Mouse (Mus musculus) forebrain, embryonic 14.5 days (tissue): ENCODE measurements around the gene Slc7a4. TPM values are rescaled to one million over a fixed set of nuclear protein-coding genes. Genes with fewer than 3 reads are reported as not detected.

Source experiments
- ATAC-seq: fragments of 200-750 bp; cut with Nextera tagmentation; 2 replicates; pipeline ENCODE4 v1.8.0; 2017; ENCODE audit warnings: mild to moderate bottlenecking, moderate library complexity
- DNase-seq: peaks from one replicate; pipeline ENCODE4 v3.0.0-alpha.2; 2015; ENCODE audit warnings: low spot score
- H3K27ac ChIP-seq: fragments of 300-500 bp; sonication (generic); 2 replicates; pipeline ENCODE4 v1.5.1; 2014; ENCODE audit warnings: low read depth, mild to moderate bottlenecking, control low read depth, low read length, moderate library complexity
- H3K27me3 ChIP-seq: fragments of 300-500 bp; sonication (generic); replicated peaks from 2 replicates; pipeline ENCODE4 v1.6.1; 2014; ENCODE audit warnings: low read length, control low read depth, mixed read lengths; ENCODE audit not compliant: control insufficient read depth, insufficient read depth
- H3K36me3 ChIP-seq: fragments of 300-500 bp; sonication (generic); 2 replicates; pipeline ENCODE4 v1.6.1; 2014; ENCODE audit warnings: low read length, control low read depth; ENCODE audit not compliant: control insufficient read depth, insufficient read depth
- H3K4me1 ChIP-seq: fragments of 300-500 bp; sonication (generic); 2 replicates; pipeline ENCODE4 v1.6.1; 2014; ENCODE audit warnings: antibody characterized with exemption, low read length, control low read depth; ENCODE audit not compliant: control insufficient read depth, insufficient read depth
- H3K4me2 ChIP-seq: fragments of 300-500 bp; sonication (generic); 2 replicates; pipeline ENCODE4 v1.6.1; 2014; ENCODE audit warnings: mild to moderate bottlenecking, control low read depth, low read length
- H3K4me3 ChIP-seq: fragments of 300-500 bp; sonication (generic); 2 replicates; pipeline ENCODE4 v1.5.1; 2014; ENCODE audit warnings: low read depth, low read length, control low read depth
- H3K9ac ChIP-seq: fragments of 300-500 bp; sonication (generic); 2 replicates; pipeline ENCODE4 v1.6.1; 2014; ENCODE audit warnings: mild to moderate bottlenecking, low read length, control low read depth, moderate library complexity
- H3K9me3 ChIP-seq: fragments of 300-500 bp; sonication (generic); replicated peaks from 2 replicates; pipeline ENCODE4 v1.6.1; 2016; ENCODE audit warnings: low read length, control low read depth, mixed read lengths; ENCODE audit not compliant: control insufficient read depth
- WGBS: fragments of 180-500 bp; shearing (Covaris S2); extraction: QIAGEN DNeasy Blood & Tissue Kit; methylation state at CpG from one replicate; pipeline ENCODE4 v1.1.7; 2014; 5-methylcytosine and 5-hydroxymethylcytosine counted together
- polyA plus RNA-seq: library from polyadenylated mRNA; unstranded; fragments of >200 nt; fragmentation: Nextera tagmentation; extraction: Ambion mirVana; gene quantifications from 2 replicates; pipeline ENCODE4 v1.2.1, GENCODE M21; 2014

Slc7a4 gene
- polyA plus RNA-seq: 23.3 and 27.1 TPM in 2 replicates

DNA sequence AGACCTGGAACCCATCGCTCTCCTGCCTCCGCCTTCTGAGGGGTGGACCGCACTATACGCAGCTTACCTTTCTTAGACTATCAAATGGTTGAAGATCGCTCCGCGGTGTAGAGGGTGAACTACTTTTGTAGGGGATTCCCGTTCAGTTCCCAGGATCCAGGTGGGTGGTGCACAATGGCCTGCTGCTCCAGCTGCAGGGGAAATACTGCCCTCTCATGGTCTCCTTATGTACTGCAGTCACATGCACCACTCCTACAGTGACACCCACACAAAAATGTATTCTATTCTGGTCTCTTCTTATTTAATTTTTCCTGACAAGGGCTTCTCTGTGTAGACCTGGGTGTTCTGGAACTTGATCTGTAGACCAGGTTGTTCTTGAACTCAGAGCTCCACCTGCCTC is at the start of gene Slc7a4:
TSS of gene Slc7a4 (minus strand) at position 151 of the 400 bp plus-strand sequence.
- H3K36me3 ChIP-seq: no peaks in the 10 kb centered on the region
- H3K4me1 ChIP-seq: no peaks in the 10 kb centered on the region
- no peak within 1 kb of the TSS for H3K27ac ChIP-seq
- WGBS: 14% methylated on average over 8 of the region's 8 CpGs
- peak; percentile 33 for DNase-seq
- no peaks in the 10 kb centered on the region for H3K9me3 ChIP-seq
- H3K27me3 ChIP-seq: no peaks in the 10 kb centered on the region
- no peak within 1 kb of the TSS for H3K4me3 ChIP-seq
- H3K4me2 ChIP-seq: no peak within 1 kb of the TSS
- no peak for ATAC-seq
- no peak within 1 kb of the TSS for H3K9ac ChIP-seq

DNA sequence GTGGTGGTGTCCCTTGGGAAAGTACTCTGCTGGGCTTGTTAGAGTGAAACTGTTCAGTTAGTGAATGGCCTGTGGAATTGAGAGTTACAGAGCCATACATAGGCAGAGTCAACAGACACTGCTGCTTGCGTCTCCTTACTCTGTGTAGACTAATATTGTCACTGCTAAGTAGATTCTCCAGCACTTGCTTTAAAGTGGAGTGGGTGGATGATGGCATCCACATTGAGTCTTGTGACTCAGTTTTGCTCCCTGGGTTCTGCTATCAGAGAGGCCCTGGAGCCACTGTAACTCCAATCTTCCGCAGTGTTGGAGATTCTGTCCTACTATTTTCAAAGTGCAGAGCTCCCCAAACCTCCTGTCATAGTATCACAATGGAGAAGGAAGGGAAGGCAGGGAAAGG is 49.6 kb upstream of the Slc7a4 start:
- WGBS: 97% methylated on average over 2 of the region's 2 CpGs
- H3K36me3 ChIP-seq: peaks cover 78% of the 10 kb centered on the region
- no peaks in the 10 kb centered on the region for H3K4me1 ChIP-seq

GRCm38 (mm10) chr16:17626269-17626555 is 43.2 kb upstream of the Slc7a4 start:
- no peak overlapping the region for H3K4me2 ChIP-seq
- H3K27ac ChIP-seq: no peak overlapping the region
- no peak overlapping the region for H3K9ac ChIP-seq
- no peak for ATAC-seq
- no peak for DNase-seq
- H3K27me3 ChIP-seq: no peaks in the 10 kb centered on the region
- no peak overlapping the region for H3K4me3 ChIP-seq
- no peaks in the 10 kb centered on the region for H3K4me1 ChIP-seq
- H3K36me3 ChIP-seq: peaks cover 90% of the 10 kb centered on the region
- WGBS: 97% methylated on average over 5 of the region's 5 CpGs
- no peaks in the 10 kb centered on the region for H3K9me3 ChIP-seq

More for the DNA sequence above, 49.6 kb upstream of the Slc7a4 start:
- ATAC-seq (no peak), DNase-seq (no peak)
- no peak overlapping the region for H3K4me3 ChIP-seq
- H3K9ac ChIP-seq: no peak overlapping the region
- H3K4me2 ChIP-seq: no peak overlapping the region
- no peaks in the 10 kb centered on the region for H3K9me3 ChIP-seq
- no peak overlapping the region for H3K27ac ChIP-seq
- no peaks in the 10 kb centered on the region for H3K27me3 ChIP-seq

- no peak overlapping the region for H3K9ac ChIP-seq
- WGBS: 73% methylated on average over 8 of the region's 8 CpGs
- DNase-seq: peak; percentile 67
Measured at GRCm38 (mm10) chr16:17625488-17626268, 42.7 kb upstream of the Slc7a4 start.

DNA sequence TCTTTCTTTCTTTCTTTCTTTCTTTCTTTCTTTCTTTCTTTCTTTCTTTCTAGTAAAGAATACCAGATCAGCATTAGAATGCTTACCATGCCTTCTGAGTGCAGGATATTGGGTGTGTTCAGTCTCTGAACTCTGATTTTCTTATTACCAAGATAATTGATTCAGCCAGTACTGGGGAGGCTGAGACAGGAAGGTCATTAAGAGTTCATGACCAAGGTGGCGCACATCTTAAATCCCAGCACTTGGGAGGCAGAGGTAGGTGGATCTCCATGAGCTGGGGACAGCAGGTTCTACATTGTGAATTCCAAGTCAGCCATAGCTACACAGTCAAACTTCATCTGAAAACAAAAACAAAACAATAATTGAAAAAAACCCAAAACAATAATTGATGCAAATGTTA is 38.9 kb upstream of the Slc7a4 start:
- ATAC-seq: no peak

More at GRCm38 (mm10) chr16:17625488-17626268, 42.7 kb upstream of the Slc7a4 start:
- Histone ChIP-seq H3K4me2 (no peak overlapping the region), H3K9me3 (no peaks in the 10 kb centered on the region), H3K4me1 (no peaks in the 10 kb centered on the region), H3K36me3 (peaks cover 86% of the 10 kb centered on the region), H3K27ac (no peak overlapping the region), H3K4me3 (no peak overlapping the region), H3K27me3 (no peaks in the 10 kb centered on the region)
- ATAC-seq: 0 out of 2 replicates have a peak, but pooled peaks have one; percentile 54

DNA sequence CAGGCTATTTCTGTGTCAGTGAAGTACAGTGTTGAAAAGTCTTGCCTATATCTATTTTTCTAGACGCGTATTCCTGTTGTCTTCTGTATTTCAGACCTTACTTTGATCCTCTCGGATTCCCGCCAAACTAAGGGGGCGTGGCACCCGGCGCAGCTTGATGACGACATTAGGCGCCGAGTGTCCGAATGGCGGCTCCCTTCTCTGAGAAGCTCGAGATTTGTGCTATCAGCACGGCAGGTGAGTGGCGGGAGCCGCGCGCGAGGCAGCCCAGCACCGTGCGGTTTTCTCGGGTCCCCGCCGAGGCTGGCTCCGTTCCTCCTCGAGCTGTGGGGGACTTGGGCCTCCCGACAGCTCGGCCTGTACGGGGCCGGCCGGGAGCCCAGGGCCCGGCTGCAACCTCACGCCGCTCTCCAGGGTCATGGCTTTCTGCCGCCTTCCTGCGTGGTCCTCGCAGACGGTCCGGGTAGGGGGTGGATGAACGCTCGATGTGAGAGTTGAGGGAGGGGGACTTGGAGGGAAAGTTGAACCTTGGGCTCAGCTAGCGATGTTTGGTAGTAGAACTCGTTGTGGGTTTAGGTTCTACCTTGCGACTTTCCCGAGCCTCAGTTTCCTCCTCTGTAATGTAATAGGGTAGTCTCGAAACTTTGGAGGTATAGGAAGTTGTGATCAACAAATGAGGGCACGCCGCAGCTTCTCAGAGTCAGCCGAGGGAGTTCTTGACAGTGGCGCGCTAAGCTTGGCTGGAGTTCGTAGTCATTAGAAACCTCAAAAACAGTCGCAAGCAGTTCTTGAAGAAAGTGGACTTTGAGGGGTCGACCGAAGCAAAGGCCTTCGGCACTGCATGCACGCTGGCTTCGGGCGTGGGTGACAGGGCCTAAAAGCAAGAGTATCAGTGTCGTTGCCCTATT is 36.4 kb upstream of the Slc7a4 start, which contains the start of gene Smpd4:
TSS of gene Smpd4 (plus strand) at position 157 of the 908 bp plus-strand sequence.
- peak within 1 kb of the TSS; percentile 71; the same call in 1 of the 2 replicates for H3K27ac ChIP-seq

More for the DNA sequence above, 38.9 kb upstream of the Slc7a4 start:
- Histone ChIP-seq H3K4me1 (peaks cover 6% of the 10 kb centered on the region; the same call in 1 of the 2 replicates), H3K27me3 (no peaks in the 10 kb centered on the region), H3K27ac (no peak overlapping the region), H3K36me3 (peaks cover 49% of the 10 kb centered on the region), H3K9me3 (no peaks in the 10 kb centered on the region), H3K4me3 (no peak overlapping the region), H3K4me2 (no peak overlapping the region), H3K9ac (no peak overlapping the region)
- no peak for DNase-seq
- WGBS: 100% methylated on average over 1 of the region's 1 CpGs

GRCm38 (mm10) chr16:17617922-17618565 is 35.0 kb upstream of the Slc7a4 start:
- H3K27ac ChIP-seq: no peak overlapping the region
- ATAC-seq (peak; percentile 47; the same call in 1 of the 2 replicates), DNase-seq (peak; percentile 59)
- no peaks in the 10 kb centered on the region for H3K9me3 ChIP-seq
- peaks cover 15% of the 10 kb centered on the region for H3K36me3 ChIP-seq
- H3K9ac ChIP-seq: 0 out of 2 replicates have a peak overlapping the region, but pooled peaks have one; percentile 29
- whole genome bisulfite sequencing: 16% methylated on average over 13 of the region's 13 CpGs
- H3K4me1 ChIP-seq: peaks cover 6% of the 10 kb centered on the region; the same call in 1 of the 2 replicates
- H3K4me3 ChIP-seq: no peak overlapping the region
- no peak overlapping the region for H3K4me2 ChIP-seq
- H3K27me3 ChIP-seq: no peaks in the 10 kb centered on the region

More for the DNA sequence above, 36.4 kb upstream of the Slc7a4 start, which contains the start of gene Smpd4:
- no peaks in the 10 kb centered on the region for H3K27me3 ChIP-seq
- peaks cover 6% of the 10 kb centered on the region; the same call in 1 of the 2 replicates for H3K4me1 ChIP-seq
- peak within 1 kb of the TSS; percentile 93 for H3K4me3 ChIP-seq
- ATAC-seq (peak; percentile 89), DNase-seq (peak; percentile 90)
- H3K9ac ChIP-seq: peak within 1 kb of the TSS; percentile 88
- 2% methylated on average over 60 of the region's 60 CpGs for WGBS
- no peaks in the 10 kb centered on the region for H3K9me3 ChIP-seq
- H3K4me2 ChIP-seq: peak within 1 kb of the TSS; percentile 74
- peaks cover 26% of the 10 kb centered on the region for H3K36me3 ChIP-seq

DNA sequence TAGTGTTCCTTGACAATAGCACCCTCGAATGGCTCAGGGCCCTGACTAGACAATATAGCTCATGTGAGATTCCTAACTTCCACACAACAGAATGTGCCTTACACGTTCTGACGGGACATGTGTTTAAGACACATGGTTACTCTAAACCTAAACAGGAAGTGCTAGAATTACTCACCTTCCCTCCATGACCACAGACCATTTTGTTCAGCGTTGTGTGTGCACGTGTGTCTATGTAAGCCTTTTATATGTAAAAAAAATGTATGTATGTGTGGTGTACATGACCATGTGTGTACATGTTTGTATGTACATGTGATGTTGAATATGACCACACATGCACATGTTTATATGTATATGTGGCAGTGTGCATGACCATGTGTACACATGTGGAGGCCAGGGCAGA is 33.2 kb upstream of the Slc7a4 start:
- ATAC-seq (no peak), DNase-seq (no peak)
- H3K4me2 ChIP-seq: no peak overlapping the region
- H3K4me3 ChIP-seq: no peak overlapping the region
- H3K4me1 ChIP-seq: peaks cover 6% of the 10 kb centered on the region; the same call in 1 of the 2 replicates
- 92% methylated on average over 5 of the region's 5 CpGs for WGBS
- no peaks in the 10 kb centered on the region for H3K9me3 ChIP-seq
- no peak overlapping the region for H3K9ac ChIP-seq
- no peaks in the 10 kb centered on the region for H3K27me3 ChIP-seq
- no peak overlapping the region for H3K27ac ChIP-seq
- no peaks in the 10 kb centered on the region for H3K36me3 ChIP-seq
